Mouse (Mus musculus) embryonic facial prominence, embryonic 15.5 days (tissue): ENCODE measurements around the gene Zfp541. TPM values are rescaled to one million over a fixed set of nuclear protein-coding genes. Genes with fewer than 3 reads are reported as not detected.
A peak's percentile ranks its signal among the peaks of the same experiment; 100 is the strongest.

Experiments
- ATAC-seq: fragments of 200-750 bp; cut with Nextera tagmentation; 2 replicates; pipeline ENCODE4 v1.8.0; 2017; ENCODE audit warnings: low read depth, moderate TSS enrichment; ENCODE audit not compliant: insufficient number of reproducible peaks, low FRiP score, low TSS enrichment
- H3K27ac ChIP-seq: fragments of 300-500 bp; sonication (generic); replicated peaks from 2 replicates; pipeline ENCODE4 v1.5.1; 2015; ENCODE audit warnings: mild to moderate bottlenecking, inconsistent platforms
- H3K27me3 ChIP-seq: fragments of 300-500 bp; sonication (generic); 2 replicates; pipeline ENCODE4 v1.6.1; 2015; ENCODE audit warnings: inconsistent platforms
- H3K36me3 ChIP-seq: fragments of 300-500 bp; sonication (generic); 2 replicates; pipeline ENCODE4 v1.6.1; 2015; ENCODE audit warnings: mild to moderate bottlenecking, inconsistent platforms
- H3K4me1 ChIP-seq: fragments of 300-500 bp; sonication (generic); 2 replicates; pipeline ENCODE4 v1.6.1; 2015; ENCODE audit warnings: inconsistent platforms
- H3K4me2 ChIP-seq: fragments of 300-500 bp; sonication (generic); replicated peaks from 2 replicates; pipeline ENCODE4 v1.6.1; 2015; ENCODE audit warnings: mild to moderate bottlenecking, inconsistent platforms
- H3K4me3 ChIP-seq: fragments of 300-500 bp; sonication (generic); replicated peaks from 2 replicates; pipeline ENCODE4 v1.5.1; 2015; ENCODE audit warnings: mild to moderate bottlenecking, inconsistent platforms
- H3K9ac ChIP-seq: fragments of 300-500 bp; sonication (generic); 2 replicates; pipeline ENCODE4 v1.6.1; 2015; ENCODE audit warnings: inconsistent platforms
- H3K9me3 ChIP-seq: fragments of 300-500 bp; sonication (generic); replicated peaks from 2 replicates; pipeline ENCODE4 v1.6.1; 2016; ENCODE audit warnings: inconsistent platforms
- WGBS: fragments of 180-500 bp; shearing (Covaris S2); methylation state at CpG from one replicate; pipeline ENCODE4 v1.1.7; 2015; 5-methylcytosine and 5-hydroxymethylcytosine counted together
- polyA plus RNA-seq: library from polyadenylated mRNA; unstranded; fragments of >200 nt; fragmentation: Nextera tagmentation; extraction: Ambion mirVana; gene quantifications from 2 replicates; pipeline ENCODE4 v1.2.1, GENCODE M21; 2015

Gene Zfp541
- polyA plus RNA-seq = 0.13 and 0.15 TPM in 2 replicates

DNA sequence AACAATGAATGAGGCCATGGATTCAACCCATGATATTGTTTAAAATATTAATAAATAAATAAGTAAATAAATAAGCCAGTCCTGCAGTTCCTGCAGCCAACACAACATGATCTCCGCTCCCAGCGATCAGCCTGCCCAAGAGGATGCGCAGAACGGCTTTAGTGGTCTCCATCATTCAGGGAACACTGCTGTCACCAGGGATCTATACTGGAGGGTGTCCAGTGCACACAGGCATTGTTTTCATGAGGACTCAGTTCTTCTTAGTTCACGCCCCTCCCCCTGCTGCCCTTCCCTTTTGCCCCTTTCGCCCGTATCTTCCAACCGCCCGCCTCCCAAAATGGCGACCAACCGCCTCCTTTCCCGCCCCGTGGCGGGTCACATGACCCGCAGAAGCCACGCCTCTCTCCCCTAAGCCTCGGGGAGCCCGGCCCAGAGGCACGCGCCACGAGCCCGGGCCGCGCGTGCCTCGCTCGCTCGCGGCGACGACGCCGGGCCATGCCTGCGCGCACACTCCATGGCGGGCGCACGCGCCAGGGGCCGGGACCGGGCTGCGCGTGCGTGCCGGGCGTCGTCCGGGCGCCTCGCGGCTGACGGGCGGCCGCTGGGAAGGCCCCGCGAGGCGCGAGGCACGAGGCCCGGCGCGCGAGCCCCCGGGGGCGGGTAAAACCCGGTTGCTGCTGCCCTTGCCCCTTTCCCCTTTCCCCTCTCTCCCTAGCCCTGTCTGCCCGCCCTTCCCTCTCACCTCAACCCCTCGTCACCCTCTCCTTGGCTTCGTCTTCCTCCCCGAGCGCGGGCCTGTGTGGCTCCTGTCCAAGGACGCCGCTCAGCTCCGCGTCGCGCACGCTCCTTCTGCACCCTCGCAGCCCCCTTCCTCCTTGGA is at the start of gene Zfp541:
Gene Zfp541 (plus strand): TSS at position 596 of the 880 bp plus-strand sequence.
- H3K27ac ChIP-seq = no peak within 1 kb of the TSS
- H3K36me3 ChIP-seq = no peaks in the 10 kb centered on the region
- peak within 1 kb of the TSS; percentile 12; the same call in 1 of the 2 replicates for H3K4me3 ChIP-seq
- no peaks in the 10 kb centered on the region for H3K4me1 ChIP-seq
- H3K4me2 ChIP-seq = peak within 1 kb of the TSS; percentile 35
- 45% methylated on average over 79 of the region's 80 CpGs for WGBS
- 0 out of 2 replicates have a peak, but pooled peaks cover 4% of the 10 kb centered on the region for H3K9me3 ChIP-seq
- H3K27me3 ChIP-seq = peaks cover 19% of the 10 kb centered on the region
- H3K9ac ChIP-seq = no peak within 1 kb of the TSS
- no peak for ATAC-seq

DNA sequence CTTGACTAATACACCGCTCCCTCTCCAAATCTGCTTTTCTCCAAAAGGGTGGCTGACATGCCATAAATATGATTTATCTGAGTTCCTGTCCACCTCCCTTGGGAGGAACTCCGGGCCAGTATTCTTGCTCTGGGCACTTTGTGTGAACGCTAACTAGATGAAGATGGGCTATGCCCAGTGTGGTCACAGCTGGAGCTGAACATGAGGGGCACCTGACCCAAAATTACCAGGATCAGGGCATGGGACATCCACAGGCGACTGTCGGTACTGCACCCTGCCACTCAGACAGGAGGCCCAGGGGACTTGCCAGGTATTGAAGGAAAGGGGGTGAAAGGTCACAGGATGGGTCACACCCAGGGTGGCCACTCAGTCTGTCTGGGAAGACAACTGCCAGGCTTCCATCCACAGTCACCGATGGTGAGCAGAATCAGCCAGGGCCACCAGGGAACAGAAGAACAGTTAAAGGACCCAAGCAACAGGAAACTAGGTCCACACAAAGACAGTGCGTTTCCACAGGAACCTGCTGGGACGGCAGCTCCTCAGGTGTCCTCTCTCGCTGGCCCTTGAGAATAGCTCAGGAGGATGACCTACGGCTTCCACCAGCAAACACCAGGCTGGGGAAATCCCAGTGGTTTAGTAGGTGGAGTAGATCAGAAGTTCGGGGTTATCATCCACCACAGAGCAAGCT is 48.9 kb upstream of the Zfp541 start:
- WGBS = 83% methylated on average over 11 of the region's 11 CpGs
- 0 out of 2 replicates have a peak, but pooled peaks cover 8% of the 10 kb centered on the region for H3K36me3 ChIP-seq
- ATAC-seq = no peak
- no peak overlapping the region for H3K4me3 ChIP-seq
- H3K4me1 ChIP-seq = peaks cover 14% of the 10 kb centered on the region
- no peak overlapping the region for H3K4me2 ChIP-seq
- no peaks in the 10 kb centered on the region for H3K27me3 ChIP-seq
- H3K27ac ChIP-seq = no peak overlapping the region
- no peaks in the 10 kb centered on the region for H3K9me3 ChIP-seq
- no peak overlapping the region for H3K9ac ChIP-seq

DNA sequence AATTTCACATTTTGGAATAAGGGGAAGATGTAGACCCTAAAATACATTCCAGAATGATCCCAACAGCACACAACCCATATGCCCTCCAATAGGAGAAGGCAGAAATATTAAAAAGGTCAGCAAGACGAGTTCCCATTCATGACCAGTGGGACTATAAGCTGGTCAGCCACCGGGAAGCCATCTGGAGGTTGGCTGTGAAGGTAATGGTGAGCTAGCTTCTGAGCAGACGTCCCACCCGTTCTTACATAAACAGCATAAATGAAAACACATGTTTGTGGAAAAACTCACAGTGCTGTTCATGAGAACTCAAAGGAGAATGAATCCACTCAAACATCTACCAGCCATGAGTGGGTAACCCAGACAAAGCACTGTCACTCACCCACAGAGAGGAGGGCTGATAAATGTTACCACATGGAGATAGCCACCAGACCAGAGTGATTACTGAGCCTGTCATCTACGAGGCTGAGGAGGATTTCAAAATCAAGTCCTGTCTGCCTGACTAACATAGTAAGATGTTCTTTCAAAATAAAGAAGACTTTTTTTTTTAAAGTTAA is 47.8 kb upstream of the Zfp541 start:
- no peak overlapping the region for H3K4me3 ChIP-seq
- no peak overlapping the region for H3K4me2 ChIP-seq
- no peaks in the 10 kb centered on the region for H3K9me3 ChIP-seq
- 29% methylated on average over 5 of the region's 5 CpGs for WGBS
- H3K27ac ChIP-seq = no peak overlapping the region
- ATAC-seq = no peak
- no peaks in the 10 kb centered on the region for H3K27me3 ChIP-seq
- H3K36me3 ChIP-seq = 0 out of 2 replicates have a peak, but pooled peaks cover 7% of the 10 kb centered on the region
- H3K4me1 ChIP-seq = peaks cover 14% of the 10 kb centered on the region
- H3K9ac ChIP-seq = no peak overlapping the region

DNA sequence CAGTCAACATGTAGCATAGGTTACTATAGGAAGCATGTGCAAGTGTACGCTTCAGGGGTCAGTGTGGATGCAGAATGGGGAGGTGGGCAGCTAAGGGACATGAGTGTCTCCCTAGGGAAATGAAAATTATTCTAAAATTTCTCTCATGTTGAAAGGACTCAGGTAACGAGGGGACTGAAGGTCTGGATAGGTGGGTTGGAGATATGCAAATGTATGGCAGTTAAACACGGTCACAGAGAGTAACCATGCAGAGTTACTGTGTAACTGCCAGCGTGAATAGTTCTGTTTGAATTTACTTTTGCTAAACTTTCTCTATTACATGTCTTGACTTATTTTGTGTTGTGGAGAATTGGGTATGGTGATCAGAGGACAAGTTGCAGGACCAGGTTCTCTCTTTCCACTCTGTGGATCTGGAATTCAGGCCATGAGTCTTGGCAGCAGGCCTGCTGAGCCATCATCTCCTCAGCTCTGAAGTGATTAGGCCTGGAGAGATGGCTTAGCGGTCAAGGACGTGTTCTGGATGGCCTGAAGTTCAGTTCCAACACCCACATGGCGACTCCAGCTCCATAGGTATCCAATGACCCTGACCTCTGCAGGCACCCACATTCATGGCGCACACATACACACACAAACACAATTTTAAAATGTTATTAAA is 47.0 kb upstream of the Zfp541 start:
- 0 out of 2 replicates have a peak, but pooled peaks cover 7% of the 10 kb centered on the region for H3K36me3 ChIP-seq
- H3K4me1 ChIP-seq = peaks cover 14% of the 10 kb centered on the region
- no peak overlapping the region; the same call in 1 of the 2 replicates for H3K27ac ChIP-seq
- H3K27me3 ChIP-seq = no peaks in the 10 kb centered on the region
- H3K4me3 ChIP-seq = no peak overlapping the region
- no peak overlapping the region for H3K9ac ChIP-seq
- ATAC-seq = no peak
- no peak overlapping the region for H3K4me2 ChIP-seq
- no peaks in the 10 kb centered on the region for H3K9me3 ChIP-seq
- WGBS = 88% methylated on average over 8 of the region's 8 CpGs

DNA sequence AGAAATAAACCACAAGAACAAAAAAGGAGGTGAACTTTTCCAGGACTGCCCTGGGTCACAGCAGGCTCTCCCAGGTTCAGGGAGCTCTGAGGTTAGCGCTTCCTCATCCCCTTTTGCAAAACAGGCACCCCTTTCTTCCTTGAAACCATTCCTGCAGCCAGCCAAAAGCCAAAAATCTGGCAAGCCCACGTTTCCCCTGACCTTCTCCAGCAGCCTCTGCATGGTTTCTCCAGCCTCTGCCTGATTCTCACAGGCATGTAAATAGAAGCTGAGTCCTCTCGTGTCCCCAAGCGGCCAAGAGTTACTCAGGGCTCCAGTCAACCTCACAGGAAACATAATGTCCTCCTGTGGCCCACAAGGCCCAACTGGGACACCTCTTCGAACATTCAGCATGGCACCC is 46.2 kb upstream of the Zfp541 start:
- no peak for ATAC-seq
- H3K4me2 ChIP-seq = no peak overlapping the region
- H3K36me3 ChIP-seq = 0 out of 2 replicates have a peak, but pooled peaks cover 7% of the 10 kb centered on the region
- no peaks in the 10 kb centered on the region for H3K27me3 ChIP-seq
- 82% methylated on average over 5 of the region's 5 CpGs for WGBS
- H3K4me3 ChIP-seq = no peak overlapping the region
- peaks cover 14% of the 10 kb centered on the region for H3K4me1 ChIP-seq
- 0 out of 2 replicates have a peak overlapping the region, but pooled peaks have one; percentile 34 for H3K27ac ChIP-seq
- H3K9me3 ChIP-seq = no peaks in the 10 kb centered on the region
- H3K9ac ChIP-seq = no peak overlapping the region

DNA sequence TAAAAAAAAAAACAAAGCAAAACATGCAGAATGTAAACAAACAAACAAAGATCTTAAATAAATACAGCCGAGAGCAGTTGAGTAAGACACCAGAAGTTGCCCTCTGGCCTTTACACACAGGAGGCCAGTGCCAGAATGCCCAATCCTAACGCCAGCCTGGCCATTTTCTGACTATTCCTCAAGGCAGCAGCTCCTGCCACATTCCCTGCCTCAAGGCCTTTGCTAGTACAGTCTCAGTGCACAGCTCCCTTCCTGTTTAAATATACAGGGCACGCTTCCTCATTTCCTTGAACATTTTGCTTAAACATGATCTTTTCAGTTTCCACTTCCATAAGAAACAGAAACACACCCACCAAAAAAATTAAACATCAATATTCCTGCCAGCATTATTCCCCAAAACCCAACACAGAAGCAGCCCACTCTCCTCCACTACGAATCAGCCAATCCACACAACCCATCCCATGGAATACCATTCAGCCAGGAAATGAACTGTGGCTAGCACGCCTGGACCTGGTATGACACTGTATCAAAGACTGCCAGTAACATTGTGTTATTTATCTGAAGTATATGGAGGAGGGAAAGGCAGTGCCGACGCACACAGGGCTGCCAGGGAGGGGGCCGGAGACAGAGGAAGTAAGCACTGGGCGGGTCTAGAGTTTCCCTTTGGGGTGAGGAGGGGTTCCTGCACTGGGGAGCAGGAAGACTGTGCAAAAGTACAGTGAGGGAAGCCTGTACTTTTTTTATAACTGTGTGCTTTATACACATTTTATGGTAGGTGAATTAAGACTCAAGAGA is 43.4 kb upstream of the Zfp541 start:
- H3K4me1 ChIP-seq = peaks cover 22% of the 10 kb centered on the region
- no peak overlapping the region; the same call in 1 of the 2 replicates for H3K27ac ChIP-seq
- no peak overlapping the region for H3K4me3 ChIP-seq
- no peak overlapping the region for H3K9ac ChIP-seq
- WGBS = 68% methylated on average over 9 of the region's 9 CpGs
- no peak overlapping the region for H3K4me2 ChIP-seq
- H3K36me3 ChIP-seq = no peaks in the 10 kb centered on the region
- no peaks in the 10 kb centered on the region for H3K9me3 ChIP-seq
- H3K27me3 ChIP-seq = no peaks in the 10 kb centered on the region
- ATAC-seq = no peak

DNA sequence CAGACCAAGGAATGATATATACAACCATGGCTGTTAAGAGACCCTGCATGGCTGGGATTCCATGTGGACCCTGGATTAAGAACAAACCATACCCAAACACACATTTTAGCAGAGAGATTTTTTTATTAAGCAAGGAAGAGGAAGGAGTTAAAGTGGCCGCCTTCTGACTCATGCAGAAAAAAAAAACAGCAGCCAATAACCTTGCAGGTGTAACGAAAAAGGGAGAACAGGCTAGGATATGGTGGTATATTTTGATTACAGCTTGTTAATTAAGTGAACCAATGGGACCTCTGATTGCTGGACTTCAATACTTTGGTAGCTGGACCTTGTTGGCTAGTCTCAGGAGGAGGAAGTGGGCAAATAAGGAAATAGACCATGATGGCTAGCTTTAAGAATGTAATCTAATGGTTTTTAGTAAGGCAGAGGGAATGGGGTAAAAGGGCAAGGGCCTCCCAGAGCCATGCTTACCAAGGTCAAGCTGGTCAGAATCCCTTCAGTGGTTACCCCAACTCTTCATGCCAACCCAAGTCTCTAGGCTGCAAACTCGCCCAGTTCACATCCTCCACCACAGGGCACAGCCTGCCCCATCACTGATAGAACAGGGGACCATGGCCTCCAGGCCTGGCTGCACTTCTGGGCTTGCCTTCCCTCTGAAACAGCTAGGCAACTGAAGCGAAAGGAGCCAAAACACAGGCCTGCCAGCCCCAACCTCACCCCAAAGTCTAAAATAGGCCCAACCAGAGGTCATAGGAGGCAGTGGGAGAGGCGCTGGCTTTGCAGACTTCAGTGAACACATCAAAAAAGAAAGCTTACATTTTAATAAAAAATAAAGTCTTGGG is 42.1 kb upstream of the Zfp541 start:
- WGBS = 77% methylated on average over 5 of the region's 5 CpGs

DNA sequence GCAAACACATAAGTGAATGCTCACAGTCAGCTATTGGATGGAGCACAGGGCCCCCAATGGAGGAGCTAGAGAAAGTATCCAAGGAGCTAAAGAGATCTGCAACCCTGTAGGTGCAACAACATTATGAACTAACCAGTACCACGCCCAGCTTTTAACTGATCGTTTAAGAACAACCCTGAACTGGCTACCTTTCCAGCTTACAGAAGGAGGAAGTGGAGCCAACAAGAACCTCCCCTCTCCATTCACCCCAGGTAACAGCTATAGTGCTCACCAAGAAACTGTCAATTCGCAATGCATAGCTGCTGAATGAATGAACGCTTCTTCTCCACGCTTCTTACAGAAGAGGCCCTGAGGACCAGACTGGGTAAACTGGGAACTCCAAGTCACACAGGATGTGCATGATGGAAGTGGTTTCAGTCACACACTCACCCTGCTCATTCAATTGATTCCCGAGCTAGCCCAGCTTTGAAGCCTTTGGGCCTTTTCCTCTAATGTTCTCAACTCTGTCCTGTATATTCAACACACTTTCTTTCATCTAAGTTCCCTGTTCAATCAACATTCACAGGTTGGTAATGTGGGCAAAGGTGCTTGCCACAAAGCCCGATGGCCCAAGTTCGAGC is 36.9 kb upstream of the Zfp541 start:
- 88% methylated on average over 8 of the region's 8 CpGs for WGBS
- Histone ChIP-seq H3K36me3 (0 out of 2 replicates have a peak, but pooled peaks cover 4% of the 10 kb centered on the region), H3K27ac (no peak overlapping the region), H3K9ac (no peak overlapping the region), H3K4me3 (no peak overlapping the region), H3K27me3 (no peaks in the 10 kb centered on the region), H3K4me1 (peaks cover 14% of the 10 kb centered on the region), H3K9me3 (no peaks in the 10 kb centered on the region), H3K4me2 (no peak overlapping the region)
- no peak for ATAC-seq

More for the DNA sequence above, 42.1 kb upstream of the Zfp541 start:
- Histone ChIP-seq H3K9me3 (no peaks in the 10 kb centered on the region), H3K27ac (no peak overlapping the region), H3K4me1 (peaks cover 15% of the 10 kb centered on the region), H3K4me2 (no peak overlapping the region), H3K27me3 (no peaks in the 10 kb centered on the region), H3K36me3 (no peaks in the 10 kb centered on the region), H3K4me3 (no peak overlapping the region), H3K9ac (no peak overlapping the region)
- no peak for ATAC-seq

DNA sequence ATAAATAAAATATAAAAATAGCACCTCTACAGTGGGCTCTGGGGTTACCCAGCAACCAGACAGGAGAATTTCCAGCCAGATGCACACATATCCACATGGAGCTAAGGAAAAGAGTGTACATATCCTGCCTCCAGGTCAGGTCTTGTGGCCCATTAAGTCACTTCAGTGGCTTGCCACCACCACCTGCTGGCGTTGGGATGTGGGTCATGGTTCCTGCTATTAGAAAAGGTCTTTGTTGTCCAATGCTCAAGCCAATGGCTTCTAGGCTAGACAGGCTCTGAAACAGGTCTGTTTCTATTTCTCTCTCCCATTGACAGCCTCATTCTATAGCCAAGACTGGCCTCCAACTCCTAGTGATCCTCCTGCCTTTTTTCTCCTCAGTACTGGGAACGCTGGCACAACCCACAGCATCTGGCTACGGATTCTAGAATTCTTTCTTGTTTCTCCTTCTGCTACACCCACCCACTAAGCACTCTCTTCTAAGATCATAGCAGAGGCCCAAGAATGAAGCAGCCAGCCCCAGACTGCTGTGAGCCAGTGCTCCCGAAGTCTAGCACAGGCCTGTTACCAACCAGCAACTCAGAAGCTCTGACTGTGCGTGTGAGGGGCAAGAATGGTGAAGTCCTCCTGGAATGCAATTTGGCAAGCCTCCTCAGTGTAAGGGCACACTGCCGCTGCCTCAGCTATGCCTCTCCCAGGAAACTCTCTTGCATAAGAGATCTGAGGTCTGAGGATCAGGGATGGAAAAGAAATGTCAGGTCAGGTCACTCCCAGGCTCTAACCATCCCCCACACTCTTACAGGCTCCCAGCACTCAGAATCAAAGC is 33.3 kb upstream of the Zfp541 start:
- ATAC-seq = no peak
- peaks cover 9% of the 10 kb centered on the region; the same call in 1 of the 2 replicates for H3K36me3 ChIP-seq

More for the DNA sequence above, 33.3 kb upstream of the Zfp541 start:
- peak overlapping the region; percentile 13; the same call in 1 of the 2 replicates for H3K27ac ChIP-seq
- H3K4me1 ChIP-seq = peaks cover 6% of the 10 kb centered on the region
- H3K9me3 ChIP-seq = no peaks in the 10 kb centered on the region
- no peaks in the 10 kb centered on the region for H3K27me3 ChIP-seq
- no peak overlapping the region for H3K4me3 ChIP-seq
- 71% methylated on average over 6 of the region's 6 CpGs for WGBS
- no peak overlapping the region for H3K9ac ChIP-seq
- no peak overlapping the region for H3K4me2 ChIP-seq
